Mouse (Mus musculus): ENCODE data around the gene Larp6.

The Larp6 gene

GRCm38 (mm10) chr9:60712771-60713541, at the start of gene Larp6:
Larp6 (plus strand) TSS chr9:60712989.
- DNase-seq (ENCODE audit: low spot score), result peak; percentile 30

- no peak for DNase-seq (ENCODE audit: low spot score)
Observed at GRCm38 (mm10) chr9:60664385-60664784, 48.4 kb upstream of the Larp6 start.

GRCm38 (mm10) chr9:60664866-60665265, 47.9 kb upstream of the Larp6 start:
- no peak for DNase-seq (ENCODE audit: low spot score)

- no peak for DNase-seq (ENCODE audit: low spot score)
Observed at GRCm38 (mm10) chr9:60665535-60665934, 47.3 kb upstream of the Larp6 start.

GRCm38 (mm10) chr9:60668886-60669285, 43.9 kb upstream of the Larp6 start:
- no peak for DNase-seq (ENCODE audit: low spot score)

- DNase-seq (ENCODE audit: low spot score), result no peak
Observed at GRCm38 (mm10) chr9:60672568-60672967, 40.2 kb upstream of the Larp6 start.

GRCm38 (mm10) chr9:60674780-60675179, 38.0 kb upstream of the Larp6 start:
- no peak for DNase-seq (ENCODE audit: low spot score)

- no peak for DNase-seq (ENCODE audit: low spot score)
Observed at GRCm38 (mm10) chr9:60676429-60676828, 36.4 kb upstream of the Larp6 start.

GRCm38 (mm10) chr9:60678913-60679312, 33.9 kb upstream of the Larp6 start:
- DNase-seq (ENCODE audit: low spot score), result no peak

GRCm38 (mm10) chr9:60681005-60681404, 31.8 kb upstream of the Larp6 start:
- DNase-seq (ENCODE audit: low spot score), result no peak

GRCm38 (mm10) chr9:60682753-60683152, 30.0 kb upstream of the Larp6 start:
- no peak for DNase-seq (ENCODE audit: low spot score)

- no peak for DNase-seq (ENCODE audit: low spot score)
Observed at GRCm38 (mm10) chr9:60687415-60687814, 25.4 kb upstream of the Larp6 start.

GRCm38 (mm10) chr9:60687891-60688324, 24.9 kb upstream of the Larp6 start, which contains the start of gene Lrrc49:
Lrrc49 (minus strand) TSS chr9:60688158.
- DNase-seq (ENCODE audit: low spot score), result peak; percentile 87

GRCm38 (mm10) chr9:60692624-60693023, 20.2 kb upstream of the Larp6 start:
- no peak for DNase-seq (ENCODE audit: low spot score)

- no peak for DNase-seq (ENCODE audit: low spot score)
Observed at GRCm38 (mm10) chr9:60693986-60694385, 18.8 kb upstream of the Larp6 start.

GRCm38 (mm10) chr9:60696271-60696985, 16.4 kb upstream of the Larp6 start:
- DNase-seq (ENCODE audit: low spot score), result no peak

GRCm38 (mm10) chr9:60699581-60700231, 13.1 kb upstream of the Larp6 start:
- no peak for DNase-seq (ENCODE audit: low spot score)

GRCm38 (mm10) chr9:60707594-60707993, 5.2 kb upstream of the Larp6 start:
- DNase-seq (ENCODE audit: low spot score), result no peak

- DNase-seq (ENCODE audit: low spot score), result no peak
Observed at GRCm38 (mm10) chr9:60708606-60709005, 4.2 kb upstream of the Larp6 start.

GRCm38 (mm10) chr9:60709721-60710120, 3.1 kb upstream of the Larp6 start:
- no peak for DNase-seq (ENCODE audit: low spot score)

- DNase-seq (ENCODE audit: low spot score), result no peak
Observed at GRCm38 (mm10) chr9:60712011-60712410, 778 bp upstream of the Larp6 start.

GRCm38 (mm10) chr9:60713616-60714015, 827 bp downstream of the Larp6 start:
- no peak for DNase-seq (ENCODE audit: low spot score)

- no peak for DNase-seq (ENCODE audit: low spot score)
Observed at GRCm38 (mm10) chr9:60714191-60714590, 1.4 kb downstream of the Larp6 start.

Measured in ovary, adult 18-20 months (tissue).